29 mouse cellular contexts compared by ENCODE assay signal in genomic region chr9:65995603-65996376, GRCm38 (mm10).
"Had no signal": no experiment of that assay in that cellular context is flagged by ENCODE, and none has a peak within 500 bp of the region (broad histone marks: within the 10 kb centered on the region; RNA-seq: fewer than 3 reads in every experiment).

No protein-coding gene starts in this region.

- H3K9ac ChIP-seq: embryonic facial prominence, embryonic 12.5 days; embryonic facial prominence, embryonic 13.5 days; embryonic facial prominence, embryonic 15.5 days; forebrain, embryonic 12.5 days; forebrain, embryonic 13.5 days; forebrain, embryonic 15.5 days; forebrain, postnatal 0 days had no signal

- H3K36me3 ChIP-seq: embryonic facial prominence, embryonic 12.5 days had no signal

- ATAC-seq: forebrain, embryonic 13.5 days; forebrain, embryonic 14.5 days; forebrain, embryonic 15.5 days; forebrain, embryonic 16.5 days; forebrain, postnatal 0 days had no signal

- H3K4me1 ChIP-seq: embryonic facial prominence, embryonic 10.5 days; embryonic facial prominence, embryonic 12.5 days; embryonic facial prominence, embryonic 15.5 days; forebrain, embryonic 10.5 days; forebrain, embryonic 12.5 days; forebrain, embryonic 13.5 days; forebrain, embryonic 15.5 days had no signal

- H3K4me3 ChIP-seq: embryonic facial prominence, embryonic 10.5 days; embryonic facial prominence, embryonic 12.5 days; embryonic facial prominence, embryonic 13.5 days; embryonic facial prominence, embryonic 15.5 days; erythroblast, embryonic 14.5 days; forebrain, embryonic 10.5 days; forebrain, embryonic 12.5 days; forebrain, embryonic 13.5 days; forebrain, embryonic 15.5 days; gastrocnemius, adult 2 months; heart, adult 2 months had no signal

- H3K27me3 ChIP-seq: embryonic facial prominence, embryonic 12.5 days; embryonic facial prominence, embryonic 13.5 days; embryonic facial prominence, embryonic 15.5 days; forebrain, embryonic 12.5 days; forebrain, embryonic 13.5 days; forebrain, embryonic 15.5 days had no signal

- H3K9me3 ChIP-seq: embryonic facial prominence, embryonic 10.5 days; embryonic facial prominence, embryonic 12.5 days; embryonic facial prominence, embryonic 13.5 days; embryonic facial prominence, embryonic 15.5 days; forebrain, embryonic 10.5 days; forebrain, embryonic 12.5 days; forebrain, embryonic 13.5 days; forebrain, embryonic 15.5 days had no signal

- H3K4me2 ChIP-seq: embryonic facial prominence, embryonic 12.5 days; embryonic facial prominence, embryonic 13.5 days; embryonic facial prominence, embryonic 15.5 days; forebrain, embryonic 12.5 days; forebrain, embryonic 13.5 days; forebrain, embryonic 15.5 days had no signal

- DNase-seq: cerebellum, adult 2 months; cerebellum, adult 8-10 months; cerebellum, adult 9-10 months; cerebellum, adult 9-11 months; cerebellum, postnatal 10 days; cerebellum, postnatal 14 days; cerebellum, postnatal 25 days; cerebellum, postnatal 36 days; embryo, embryonic 11 days; forebrain, postnatal 0 days; gastrocnemius, adult 2 months; gastrocnemius, postnatal 10 days; gastrocnemius, postnatal 14 days; gastrocnemius, postnatal 25 days; gastrocnemius, postnatal 36 days; heart, adult 11 months; heart, adult 18-20 months; heart, adult 2 months had no signal

- H3K27ac ChIP-seq: embryonic facial prominence, embryonic 10.5 days; embryonic facial prominence, embryonic 12.5 days; embryonic facial prominence, embryonic 13.5 days; embryonic facial prominence, embryonic 15.5 days; forebrain, embryonic 10.5 days; forebrain, embryonic 12.5 days; forebrain, embryonic 13.5 days; forebrain, embryonic 15.5 days; gastrocnemius, adult 2 months; heart, adult 2 months had no signal
